Mouse (Mus musculus): ENCODE measurements at regions not wholly inside any gene's neighbourhood (a gene's known extent, or its start where the extent isn't known, plus 50 kb on each side); places are given as distances from the start of the nearest gene placed in this dataset.

DNA sequence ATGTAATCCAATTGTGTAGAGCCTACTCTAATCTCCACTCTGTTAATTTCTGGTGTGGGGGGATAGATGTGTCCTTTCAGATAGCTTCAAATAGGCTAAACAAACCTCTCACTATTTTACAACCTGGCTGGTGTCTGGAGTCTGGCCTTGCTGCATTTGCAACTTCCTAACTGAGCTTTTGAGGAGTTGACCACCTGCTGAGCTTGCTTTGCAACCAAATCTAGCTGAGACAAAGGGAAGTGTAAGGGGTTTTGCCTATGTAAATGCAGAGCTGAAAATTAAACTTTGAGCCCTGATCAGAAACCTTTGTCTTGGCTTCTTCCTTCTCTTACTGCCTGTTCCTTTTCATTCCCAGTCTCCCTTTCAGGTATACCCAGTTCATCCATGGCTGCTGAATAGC lies 404.3 kb downstream of the Cetn3 start:
- DNase-seq: no peak
- intact Hi-C loops (cut with DNase I): no loop called here

DNA sequence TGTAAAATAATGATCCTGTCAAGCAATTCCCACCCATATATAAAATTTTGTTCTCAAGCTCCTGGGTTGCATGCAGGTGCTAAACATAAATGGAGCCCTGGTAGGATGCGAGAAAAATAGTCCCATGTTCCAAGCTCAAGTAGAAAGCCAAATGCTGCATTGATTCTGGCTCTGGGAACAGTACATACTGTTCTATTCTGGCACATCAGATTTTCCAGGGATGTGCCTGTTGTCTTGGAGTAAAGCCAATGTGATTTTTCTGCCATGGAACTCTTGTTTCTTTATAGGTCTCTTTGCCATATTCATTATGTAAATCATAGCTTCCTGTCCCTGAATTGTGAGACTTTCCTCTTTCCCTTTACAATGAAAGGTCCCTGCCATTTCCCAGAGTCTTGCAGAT lies 417.9 kb downstream of the Cetn3 start:
- intact Hi-C loops (cut with DNase I): no loop called here
- DNase-seq: no peak

DNA sequence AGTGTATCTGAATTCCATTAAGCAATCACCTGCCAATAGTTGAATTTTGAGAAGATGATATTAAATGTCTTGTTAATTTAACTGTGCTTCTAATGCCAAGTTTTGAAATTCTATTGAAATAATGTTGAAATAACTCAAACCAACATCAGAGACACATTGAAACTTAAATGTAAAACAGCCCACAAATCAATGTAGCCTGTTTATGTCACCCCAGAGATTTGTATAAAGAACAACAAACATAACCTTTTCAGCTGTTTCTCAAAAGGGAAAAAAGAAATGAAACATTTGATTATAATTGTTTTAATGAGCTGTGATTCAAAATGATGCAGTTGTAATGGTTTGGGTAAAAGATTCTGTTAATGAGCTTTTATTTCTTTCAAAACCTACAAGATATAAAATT lies 442.6 kb downstream of the Cetn3 start:
- no peak for DNase-seq
- intact Hi-C loops (cut with DNase I): no loop called here

DNA sequence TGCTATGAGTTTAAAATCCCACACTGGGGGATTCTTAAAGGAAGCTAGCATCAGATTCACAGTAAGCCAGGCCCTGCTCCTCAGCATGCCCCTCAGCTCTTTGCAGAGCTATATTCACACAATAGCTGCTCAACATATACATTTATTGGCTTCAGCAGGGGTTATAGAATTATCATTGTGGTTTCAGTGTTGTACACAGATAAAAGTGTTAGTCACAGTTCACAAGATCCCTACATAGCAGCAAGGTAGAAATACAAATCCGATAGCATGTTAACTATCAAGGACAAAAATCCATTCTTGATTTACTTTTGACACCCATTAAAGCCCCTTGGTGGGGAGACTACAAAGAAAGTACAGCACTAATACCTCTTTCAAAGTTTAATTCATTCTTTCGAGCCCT lies 451.0 kb downstream of the Cetn3 start:
- DNase-seq: no peak
- intact Hi-C loops (cut with DNase I): no loop called here

DNA sequence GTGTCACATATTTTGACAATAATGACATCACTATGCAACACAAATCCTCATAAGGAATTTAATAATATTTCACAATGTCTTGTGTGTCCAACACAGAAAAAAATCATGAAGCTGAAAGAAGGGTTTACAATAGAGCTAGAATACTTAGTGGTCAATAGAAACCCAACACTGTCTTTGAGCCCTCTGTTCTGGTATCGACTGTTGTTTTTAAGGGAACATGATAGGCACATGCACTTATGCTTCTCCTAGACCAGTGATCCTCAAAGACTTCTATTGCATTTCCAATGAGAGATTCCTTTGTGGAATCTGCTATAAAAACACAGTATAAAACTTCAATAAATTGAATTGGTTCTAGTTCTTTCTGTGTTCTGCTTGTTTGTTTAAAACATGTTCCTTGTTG lies 463.4 kb downstream of the Cetn3 start:
- no peak for DNase-seq
- intact Hi-C loops (cut with DNase I): no loop called here

DNA sequence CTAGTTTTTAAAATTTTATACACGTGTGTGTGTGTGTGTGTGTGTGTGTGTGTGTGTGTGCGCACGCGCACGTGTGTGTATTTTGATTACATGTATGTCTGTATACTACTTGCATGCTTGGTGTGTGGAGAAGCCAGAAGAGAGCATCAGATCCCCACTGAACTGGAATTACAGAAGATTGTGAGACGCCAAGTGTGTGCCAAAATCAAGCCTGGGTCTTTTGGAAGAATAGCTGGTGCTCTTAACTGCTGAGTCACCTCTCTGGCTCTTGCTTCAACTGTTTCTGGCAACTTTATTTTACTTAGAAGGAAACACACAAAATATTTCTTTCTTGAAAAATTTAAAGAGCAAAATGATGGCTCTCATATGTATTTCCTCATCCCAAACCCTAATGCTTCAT lies 467.5 kb downstream of the Cetn3 start:
- intact Hi-C loops (cut with DNase I): no loop called here
- peak; percentile 2 to 14 for DNase-seq

DNA sequence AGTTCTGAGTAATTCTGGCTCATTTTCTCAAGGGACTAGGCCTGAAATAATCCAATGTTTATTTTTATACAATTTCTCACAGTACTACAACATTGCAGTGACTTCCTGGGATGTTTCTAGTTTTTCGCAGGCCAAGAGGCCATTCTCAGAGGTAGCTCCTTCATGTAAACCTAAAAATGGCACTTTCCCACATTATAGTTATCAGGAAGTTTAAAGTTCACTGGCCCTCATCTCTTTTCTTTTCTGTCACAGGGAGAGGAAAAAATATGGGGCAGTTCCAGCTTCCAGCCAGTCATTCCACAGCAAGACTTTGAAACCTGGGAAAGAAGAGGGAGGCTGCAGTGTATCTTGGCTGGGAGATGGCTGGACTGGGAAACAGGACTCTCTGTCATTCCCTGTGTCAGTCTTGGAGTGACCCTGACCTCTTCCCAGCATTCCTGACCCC lies 475.6 kb downstream of the Cetn3 start:
- intact Hi-C loops (cut with DNase I): no loop called here
- DNase-seq: peak; percentile 17 to 24

DNA sequence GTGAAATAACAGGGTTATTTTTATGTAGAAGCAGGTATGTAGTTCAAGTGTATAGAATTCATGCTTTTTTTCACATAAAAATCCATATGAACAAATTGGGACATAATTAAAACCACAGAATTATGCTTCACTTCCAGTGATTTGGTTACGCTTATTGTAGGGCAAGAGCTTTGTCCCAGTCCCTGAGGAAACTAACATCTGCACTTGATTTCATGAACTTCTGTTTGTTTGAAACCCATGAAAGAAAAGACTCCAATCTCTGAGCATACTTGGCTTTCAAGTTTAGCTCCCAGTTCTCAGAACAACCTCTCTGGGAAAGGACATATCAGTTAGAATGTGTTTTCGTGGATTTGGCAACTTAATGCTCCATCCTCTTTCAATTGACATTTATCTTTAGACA lies 481.4 kb downstream of the Cetn3 start:
- DNase-seq: no peak
- intact Hi-C loops (cut with DNase I): loop anchor here (5.0 kb wide), 1 partner anchor 93 kb away; no protein-coding TSS in a partner anchor

DNA sequence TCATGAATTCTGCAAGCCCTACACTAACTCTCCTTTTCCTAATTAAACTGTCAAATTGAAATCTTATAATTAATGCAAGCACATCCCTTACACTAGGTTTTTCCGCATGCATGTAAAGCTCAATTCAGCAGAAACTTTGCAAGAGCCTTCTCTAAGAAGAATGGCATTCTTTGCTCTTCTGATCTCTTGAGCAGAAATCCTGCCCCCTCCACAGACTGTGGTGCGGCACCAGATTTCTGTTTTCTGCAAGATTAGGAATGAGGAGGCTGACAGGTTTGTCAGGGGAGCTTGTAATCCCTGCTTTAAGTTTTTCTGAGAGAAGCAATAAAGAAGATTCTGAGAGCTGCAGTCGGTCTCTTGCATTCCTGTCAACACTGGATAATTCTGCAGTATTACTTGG lies 482.3 kb downstream of the Cetn3 start:
- intact Hi-C loops (cut with DNase I): no loop called here
- no peak for DNase-seq

DNA sequence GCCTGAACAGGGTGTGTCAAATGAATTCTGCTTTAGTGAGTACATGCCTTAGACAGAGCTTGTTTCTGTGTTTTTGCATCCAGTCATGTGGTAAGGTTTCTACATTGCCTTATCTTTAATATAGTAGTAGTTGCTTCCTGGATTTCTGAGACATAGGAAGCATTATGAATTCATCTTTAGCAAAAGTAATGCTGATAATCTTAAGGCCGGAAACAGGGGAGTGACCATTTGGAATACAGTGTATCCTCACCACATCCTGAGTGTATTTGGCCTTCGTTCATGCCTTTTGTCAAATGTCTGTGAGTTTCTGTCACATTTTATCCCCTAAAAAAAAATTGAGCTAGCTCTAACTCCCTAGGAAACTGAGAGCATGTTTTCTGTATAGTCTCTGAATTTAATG lies 482.9 kb downstream of the Cetn3 start:
- intact Hi-C loops (cut with DNase I): no loop called here
- DNase-seq: no peak

DNA sequence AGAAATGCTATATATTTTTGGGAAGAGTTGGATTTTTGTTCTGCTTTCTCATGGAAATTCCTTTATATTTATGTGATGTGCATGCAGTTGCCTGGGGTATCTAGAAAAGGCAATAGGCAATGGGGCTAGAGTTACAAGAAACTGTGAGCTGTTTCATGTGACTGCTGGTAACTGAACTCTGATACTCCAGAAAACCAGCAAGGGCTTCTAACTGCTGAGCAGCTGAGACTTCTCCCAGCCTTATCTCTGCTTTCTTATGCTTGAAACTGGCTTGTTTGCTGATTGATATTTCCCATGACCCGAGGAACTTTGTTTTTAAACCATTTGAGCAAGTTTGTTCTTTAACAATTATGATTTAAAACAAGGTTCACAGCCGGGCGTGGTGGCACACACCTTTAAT lies 491.9 kb downstream of the Cetn3 start:
- intact Hi-C loops (cut with DNase I): no loop called here

DNA sequence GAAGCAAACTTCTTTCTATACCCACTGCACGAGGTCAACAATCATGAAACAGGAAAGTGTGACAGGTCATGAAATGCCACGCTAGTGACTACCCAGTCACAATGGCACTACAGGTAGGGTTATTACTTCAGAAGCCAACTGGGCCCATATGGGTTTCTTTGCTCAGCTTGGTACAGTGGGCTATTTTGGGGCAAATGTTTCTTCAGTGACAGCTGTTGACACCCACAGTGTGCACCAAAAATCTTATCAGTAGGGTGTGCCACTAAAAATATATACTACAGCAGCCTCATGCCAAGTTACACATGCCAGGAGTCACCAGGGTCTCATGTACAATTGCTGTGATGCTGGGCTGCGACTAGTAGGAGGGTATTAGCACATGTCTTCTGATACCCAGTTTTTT lies 493.1 kb downstream of the Cetn3 start:
- intact Hi-C loops (cut with DNase I): no loop called here

More for the DNA sequence above, 491.9 kb downstream of the Cetn3 start:
- no peak for DNase-seq

DNA sequence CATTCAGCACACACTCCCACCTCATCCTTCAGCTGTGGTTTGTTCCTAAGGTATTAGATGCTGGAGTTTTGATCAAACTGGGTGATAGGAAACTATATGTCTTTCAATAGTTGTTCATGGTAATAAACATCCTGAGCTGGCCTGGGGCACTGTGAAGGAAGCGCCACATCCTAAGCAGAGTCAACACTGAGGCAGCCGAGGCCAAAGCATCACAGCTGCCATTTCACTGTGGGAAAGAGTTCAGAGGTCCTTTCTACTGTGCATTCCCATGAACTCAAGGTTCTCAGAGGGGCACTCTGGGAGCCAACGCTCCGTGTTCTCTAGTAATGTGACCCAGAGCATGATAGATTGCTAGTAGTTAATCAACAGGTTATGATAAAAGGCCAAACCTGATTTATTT lies 497.9 kb downstream of the Cetn3 start:
- no peak for DNase-seq
- intact Hi-C loops (cut with DNase I): no loop called here

More for the DNA sequence above, 493.1 kb downstream of the Cetn3 start:
- no peak for DNase-seq

DNA sequence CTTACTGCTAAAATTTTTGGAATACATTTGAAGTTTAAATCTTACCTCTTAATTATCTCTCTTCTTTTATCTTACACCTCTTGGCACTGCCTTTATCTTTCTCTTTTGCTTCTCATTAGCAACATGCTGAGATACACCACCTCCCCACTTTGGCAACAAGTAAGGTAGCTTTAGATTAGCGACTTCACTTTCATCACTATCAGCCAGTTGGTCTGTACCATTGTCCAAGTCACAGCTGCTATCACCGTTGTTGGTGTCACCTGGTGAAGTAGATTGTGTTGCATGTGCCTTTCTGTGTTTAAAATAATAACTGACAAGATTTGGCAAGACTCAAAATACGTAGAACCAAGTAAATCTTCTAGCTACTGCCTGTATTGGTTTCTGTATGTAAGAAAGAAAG lies 513.0 kb downstream of the Cetn3 start:
- intact Hi-C loops (cut with DNase I): no loop called here
- no peak for DNase-seq

DNA sequence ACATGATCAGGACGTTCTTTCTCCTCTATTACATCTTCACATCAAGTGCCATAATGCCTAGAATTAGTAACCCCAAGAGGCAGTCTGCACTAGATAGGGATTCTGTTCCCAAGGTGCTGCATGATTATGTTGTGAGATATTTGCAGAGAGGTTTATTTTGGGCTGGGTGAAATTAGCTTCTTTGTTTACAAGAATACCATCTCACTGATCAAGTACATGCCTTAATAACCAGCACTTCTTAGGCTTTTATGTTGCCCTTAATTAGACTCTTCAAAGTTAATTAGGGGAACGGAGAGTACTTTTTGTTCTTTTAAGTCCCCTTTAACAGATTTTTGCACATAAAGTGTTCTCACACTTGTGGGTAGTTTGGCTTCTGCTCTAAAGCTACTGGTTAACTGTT lies 521.4 kb downstream of the Cetn3 start:
- intact Hi-C loops (cut with DNase I): no loop called here
- DNase-seq: no peak

DNA sequence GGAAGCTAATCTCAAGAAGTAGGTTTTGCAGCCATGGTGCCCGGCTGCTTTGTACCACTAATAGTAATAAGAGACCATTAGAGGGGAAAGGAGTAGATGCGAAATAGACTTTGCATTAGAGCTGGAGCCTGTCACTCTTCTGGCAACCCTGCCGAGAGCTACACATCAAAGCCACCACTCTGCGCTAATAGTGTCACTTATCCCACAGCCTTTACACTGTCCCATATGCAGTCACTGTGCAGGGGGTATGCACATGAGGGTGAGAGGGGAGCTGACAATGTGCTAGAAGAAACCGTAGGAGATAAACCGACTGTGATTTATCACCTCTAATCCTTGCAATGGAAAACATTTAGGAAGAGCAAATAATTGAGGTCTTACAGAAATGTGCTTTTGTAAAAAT lies 522.2 kb downstream of the Cetn3 start:
- no peak for DNase-seq
- intact Hi-C loops (cut with DNase I): no loop called here

DNA sequence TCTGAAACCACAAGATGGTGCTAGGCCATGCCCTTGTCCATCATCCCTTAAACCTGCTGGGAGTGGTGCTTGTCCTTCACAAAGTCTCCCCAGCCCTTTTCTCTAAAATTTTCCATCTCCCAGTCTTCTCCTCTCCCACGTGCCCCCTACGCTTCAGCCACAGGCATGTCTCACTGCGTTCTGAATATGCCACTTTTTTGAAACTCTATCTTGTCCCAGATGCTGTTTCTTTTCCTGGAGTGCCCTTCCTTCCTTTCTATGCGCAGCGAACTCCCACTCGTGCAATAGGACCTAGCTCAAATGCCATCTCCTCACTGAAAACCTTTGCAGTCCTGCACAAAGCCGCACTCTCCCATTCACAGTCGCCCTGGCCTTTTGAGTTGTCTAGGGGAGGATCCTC lies 525.5 kb downstream of the Cetn3 start:
- intact Hi-C loops (cut with DNase I): no loop called here
- no peak for DNase-seq

DNA sequence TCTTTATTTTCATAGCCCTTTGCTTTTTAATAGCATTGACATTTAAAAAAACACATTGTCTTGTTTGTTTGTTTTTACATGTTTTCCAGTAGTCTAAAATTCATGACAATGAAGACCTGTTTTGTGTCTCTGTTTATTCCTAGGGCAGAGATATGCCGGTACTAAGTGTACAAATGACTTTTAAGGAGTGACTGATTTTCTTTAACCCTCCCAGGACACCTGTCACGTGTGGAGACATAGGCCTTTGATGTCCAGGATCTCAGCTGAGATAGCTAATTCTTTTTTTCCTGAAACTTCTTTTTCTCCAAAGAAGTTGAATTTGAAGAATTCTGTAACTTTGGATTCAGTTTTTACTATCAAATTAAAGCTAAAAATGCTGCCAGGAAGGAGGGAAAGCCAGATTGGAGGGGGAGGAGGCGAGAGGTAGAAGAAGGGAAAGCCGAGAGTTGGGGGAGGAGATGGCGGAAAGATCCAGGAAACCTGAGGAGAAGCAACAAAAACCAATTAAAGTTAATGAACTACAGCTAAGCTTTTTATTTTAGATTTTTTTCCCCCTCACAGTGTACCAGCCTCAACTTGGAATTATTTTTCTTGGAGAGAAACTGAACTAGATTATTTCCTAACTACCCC lies 533.8 kb downstream of the Cetn3 start:
- no peak for DNase-seq
- intact Hi-C loops (cut with DNase I): no loop called here

DNA sequence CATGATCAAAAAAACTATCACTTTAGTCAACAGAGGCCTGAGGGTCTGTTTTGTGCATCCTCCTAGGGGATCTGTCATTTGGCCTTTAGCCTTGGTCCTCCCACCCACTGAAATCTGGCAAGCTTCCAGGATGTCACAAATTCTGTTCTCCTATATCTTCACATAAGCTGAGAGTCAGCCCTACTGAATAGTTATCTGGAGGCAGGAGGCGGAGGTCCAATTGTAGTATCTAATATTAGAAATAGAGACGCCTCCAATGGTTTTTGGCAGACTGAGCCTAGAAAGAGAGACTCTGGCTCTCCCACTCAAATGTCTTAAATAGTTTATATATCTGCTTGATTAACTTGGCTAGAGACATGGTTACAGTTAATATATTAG lies 534.3 kb downstream of the Cetn3 start:
- peak; percentile 22 to 36 for DNase-seq
- intact Hi-C loops (cut with DNase I): no loop called here

DNA sequence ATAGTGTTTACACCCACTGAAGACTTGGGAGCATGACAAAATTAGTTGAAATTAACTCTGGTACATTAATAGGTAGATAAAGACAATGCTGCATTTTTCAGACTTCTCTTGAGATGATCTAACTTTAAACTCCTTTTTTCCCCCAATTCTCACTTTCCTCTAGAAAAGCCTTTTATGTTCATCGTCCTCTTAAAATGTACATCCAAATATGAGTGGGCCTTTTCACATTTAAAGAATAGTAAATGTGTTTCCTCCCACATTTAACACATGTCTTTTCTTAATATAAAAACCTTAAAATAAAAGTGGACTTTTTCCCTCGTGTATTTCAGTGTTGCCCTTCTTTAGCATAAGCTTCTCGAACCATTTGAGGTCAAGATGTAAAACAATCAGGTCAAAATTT lies 535.5 kb downstream of the Cetn3 start:
- no peak for DNase-seq
- intact Hi-C loops (cut with DNase I): no loop called here

DNA sequence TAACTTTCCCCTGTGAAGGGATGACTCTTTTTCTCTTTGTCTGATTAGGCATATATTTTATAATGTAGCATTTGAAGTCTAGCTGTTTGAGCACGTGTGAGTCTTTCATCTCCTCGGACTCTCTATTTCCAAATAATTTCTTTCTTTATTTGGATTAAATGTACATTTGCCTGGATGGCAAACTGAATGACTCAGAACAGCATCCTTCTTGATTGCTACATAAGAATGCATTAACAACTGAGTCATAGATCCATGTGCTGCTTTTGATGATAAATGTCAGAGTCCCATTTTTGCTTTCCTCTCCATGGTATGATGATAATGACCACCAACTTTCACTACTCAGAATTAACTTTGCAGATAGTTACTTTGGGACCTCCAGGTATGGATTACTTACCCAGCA lies 571.5 kb downstream of the Cetn3 start:
- DNase-seq: no peak
- intact Hi-C loops (cut with DNase I): no loop called here

DNA sequence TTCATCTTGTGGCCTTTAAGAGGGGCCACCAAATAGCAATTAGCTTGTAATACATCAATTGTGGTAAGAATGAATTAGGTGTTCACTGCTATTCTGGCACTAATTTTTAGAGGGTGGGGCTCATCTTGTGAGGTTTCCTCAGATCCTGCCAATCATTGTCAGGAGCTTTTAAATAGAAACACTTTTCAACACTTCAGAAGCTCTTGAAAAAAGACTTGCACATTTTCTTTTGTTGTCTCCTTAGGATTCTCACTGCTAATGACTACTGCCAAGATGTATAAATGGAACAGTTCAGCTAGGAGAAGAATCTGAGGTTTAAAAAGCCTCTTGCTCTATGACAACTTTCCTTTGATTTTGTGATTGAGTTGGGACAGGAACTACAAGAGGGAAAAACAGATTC lies 572.4 kb downstream of the Cetn3 start:
- intact Hi-C loops (cut with DNase I): loop anchor here (5.0 kb wide), 1 partner anchor 93 kb away; no protein-coding TSS in a partner anchor
- DNase-seq: no peak

DNA sequence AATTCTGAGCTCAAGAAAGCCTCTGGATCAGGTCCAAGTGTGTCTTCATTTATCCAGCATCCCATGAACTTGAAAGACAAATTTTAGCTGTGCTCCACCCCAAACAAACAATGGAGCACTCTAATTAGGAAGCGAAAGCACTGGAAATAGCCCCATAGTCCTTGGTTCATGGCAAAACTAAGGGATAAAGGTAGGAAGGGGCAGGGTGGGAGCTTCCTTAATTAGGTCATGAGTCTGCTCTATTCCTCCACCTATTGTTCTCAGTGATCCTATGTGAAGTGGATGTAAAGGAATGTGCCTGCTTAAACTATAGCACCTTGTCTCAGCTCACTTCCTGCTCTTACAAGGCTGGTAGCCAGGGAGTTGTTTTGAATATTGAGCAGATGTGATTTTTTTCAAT lies 576.6 kb downstream of the Cetn3 start:
- intact Hi-C loops (cut with DNase I): loop anchor here (5.0 kb wide), 1 partner anchor 97 kb away; no protein-coding TSS in a partner anchor
- DNase-seq: peak in 1 of 2 experiments; percentile 1

Measured in heart, postnatal 14 days (tissue).